Mouse (Mus musculus) liver, postnatal 0 days (tissue): Measurements from ENCODE around the gene Cdkl1. TPM values are rescaled to one million over a fixed set of nuclear protein-coding genes. Genes with fewer than 3 reads are reported as not detected.

Source experiments
- ATAC-seq: fragments of 200-750 bp; cut with Nextera tagmentation; 2 replicates; pipeline ENCODE4 v1.8.0; 2017; ENCODE audit warnings: mild to moderate bottlenecking, moderate library complexity
- DNase-seq: peaks from one replicate; pipeline ENCODE4 v3.0.0-alpha.2; 2016
- H3K27ac ChIP-seq: fragments of 300-500 bp; sonication (generic); 2 replicates; pipeline ENCODE4 v1.5.1; 2014; ENCODE audit warnings: antibody characterized with exemption, moderate library complexity, mild to moderate bottlenecking, low read depth
- H3K27me3 ChIP-seq: fragments of 300-500 bp; sonication (generic); 2 replicates; pipeline ENCODE4 v1.6.1; 2014; ENCODE audit warnings: low read length, control low read depth, mixed read lengths; ENCODE audit not compliant: insufficient read depth
- H3K36me3 ChIP-seq: fragments of 300-500 bp; sonication (generic); replicated peaks from 2 replicates; pipeline ENCODE4 v1.6.1; 2014; ENCODE audit warnings: mild to moderate bottlenecking, control low read depth, low read length, moderate library complexity, mixed read lengths; ENCODE audit not compliant: insufficient read depth
- H3K4me1 ChIP-seq: fragments of 300-500 bp; sonication (generic); 2 replicates; pipeline ENCODE4 v1.6.1; 2014; ENCODE audit warnings: antibody characterized with exemption, mild to moderate bottlenecking, control low read depth; ENCODE audit not compliant: insufficient read depth
- H3K4me2 ChIP-seq: fragments of 300-500 bp; sonication (generic); 2 replicates; pipeline ENCODE4 v1.6.1; 2014; ENCODE audit warnings: low read depth, mild to moderate bottlenecking, low read length, moderate library complexity, mixed read lengths
- H3K4me3 ChIP-seq: fragments of 300-500 bp; sonication (generic); 2 replicates; pipeline ENCODE4 v1.5.1; 2014; ENCODE audit warnings: low read depth, low read length
- H3K9ac ChIP-seq: fragments of 300-500 bp; sonication (generic); replicated peaks from 2 replicates; pipeline ENCODE4 v1.6.1; 2014; ENCODE audit warnings: mild to moderate bottlenecking, moderate library complexity
- H3K9me3 ChIP-seq: fragments of 300-500 bp; sonication (generic); 2 replicates; pipeline ENCODE4 v1.6.1; 2016; ENCODE audit warnings: mild to moderate bottlenecking, control low read depth, low read length, mixed read lengths
- CTCF ChIP-seq: sonication (generic); IDR thresholded peaks from 2 replicates; pipeline ENCODE4 v1.5.1; 2016; ENCODE audit warnings: antibody characterized with exemption, low read depth
- EP300 ChIP-seq: IDR thresholded peaks from 2 replicates; pipeline ENCODE4 v1.6.1; 2016; ENCODE audit warnings: antibody characterized with exemption, low read depth, mild to moderate bottlenecking
- WGBS: fragments of 180-500 bp; shearing (Covaris S2); extraction: QIAGEN DNeasy Blood & Tissue Kit; methylation state at CpG from one replicate; pipeline ENCODE4 v1.1.7; 2014; ENCODE audit not compliant: insufficient replicate concordance; 5-methylcytosine and 5-hydroxymethylcytosine counted together
- polyA plus RNA-seq: library from polyadenylated mRNA; unstranded; fragments of >200 nt; fragmentation: Nextera tagmentation; extraction: Ambion mirVana; gene quantifications from 2 replicates; pipeline ENCODE4 v1.2.1, GENCODE M21; 2015

Cdkl1 gene
- polyA plus RNA-seq: 1.8 and 2.2 TPM in 2 replicates

- TF ChIP-seq EP300: no peak
- TF ChIP-seq CTCF: no peak
- Histone ChIP-seq H3K27ac (peak within 1 kb of the TSS; percentile 19), H3K36me3 (no peaks in the 10 kb centered on the region), H3K4me1 (peaks cover 16% of the 10 kb centered on the region), H3K4me3 (peak within 1 kb of the TSS; percentile 53), H3K4me2 (peak within 1 kb of the TSS; percentile 95), H3K9me3 (no peaks in the 10 kb centered on the region), H3K27me3 (0 out of 2 replicates have a peak, but pooled peaks cover 3% of the 10 kb centered on the region), H3K9ac (peak within 1 kb of the TSS; percentile 60)
- ATAC-seq (peak; percentile 97), DNase-seq (peak; percentile 84)
- WGBS: 2% methylated on average over 45 of the region's 45 CpGs
Observed at GRCm38 (mm10) chr12:69790530-69791505, at the start of gene Cdkl1. Gene Cdkl1, minus strand, starts transcription at chr12:69791267.

- ATAC-seq (no peak), DNase-seq (no peak)
- Histone ChIP-seq H3K27me3 (no peaks in the 10 kb centered on the region), H3K27ac (no peak overlapping the region), H3K4me3 (no peak overlapping the region), H3K9me3 (no peaks in the 10 kb centered on the region), H3K9ac (no peak overlapping the region), H3K4me2 (no peak overlapping the region), H3K4me1 (0 out of 2 replicates have a peak, but pooled peaks cover 2% of the 10 kb centered on the region), H3K36me3 (peaks cover 40% of the 10 kb centered on the region)
- no peak for TF ChIP-seq CTCF
- WGBS: 55% methylated on average over 11 of the region's 11 CpGs
Observed at GRCm38 (mm10) chr12:69838376-69838775, 47.3 kb upstream of the Cdkl1 start.

GRCm38 (mm10) chr12:69833982-69834604 is 43.0 kb upstream of the Cdkl1 start:
- ATAC-seq: no peak
- peaks cover 42% of the 10 kb centered on the region for H3K36me3 ChIP-seq

GRCm38 (mm10) chr12:69831239-69831910 is 40.3 kb upstream of the Cdkl1 start:
- ATAC-seq (no peak), DNase-seq (no peak)
- TF ChIP-seq CTCF (no peak), EP300 (no peak)
- H3K27me3 ChIP-seq: no peaks in the 10 kb centered on the region
- H3K4me1 ChIP-seq: no peaks in the 10 kb centered on the region
- 93% methylated on average over 9 of the region's 9 CpGs for WGBS
- no peaks in the 10 kb centered on the region for H3K9me3 ChIP-seq
- H3K4me2 ChIP-seq: no peak overlapping the region
- peaks cover 53% of the 10 kb centered on the region for H3K36me3 ChIP-seq
- H3K27ac ChIP-seq: no peak overlapping the region
- no peak overlapping the region for H3K9ac ChIP-seq
- H3K4me3 ChIP-seq: no peak overlapping the region

More at GRCm38 (mm10) chr12:69833982-69834604, 43.0 kb upstream of the Cdkl1 start:
- Histone ChIP-seq H3K4me2 (no peak overlapping the region), H3K27me3 (no peaks in the 10 kb centered on the region), H3K4me3 (no peak overlapping the region), H3K4me1 (0 out of 2 replicates have a peak, but pooled peaks cover 2% of the 10 kb centered on the region), H3K9ac (no peak overlapping the region), H3K27ac (no peak overlapping the region), H3K9me3 (no peaks in the 10 kb centered on the region)
- no peak for TF ChIP-seq EP300
- no peak for TF ChIP-seq CTCF
- DNase-seq: no peak
- WGBS: 89% methylated on average over 12 of the region's 12 CpGs

GRCm38 (mm10) chr12:69828214-69828613 is 37.1 kb upstream of the Cdkl1 start:
- no peaks in the 10 kb centered on the region for H3K4me1 ChIP-seq
- DNase-seq (no peak), ATAC-seq (no peak)
- peaks cover 61% of the 10 kb centered on the region for H3K36me3 ChIP-seq
- TF ChIP-seq CTCF (no peak), EP300 (no peak)
- H3K27ac ChIP-seq: no peak overlapping the region
- no peaks in the 10 kb centered on the region for H3K9me3 ChIP-seq
- H3K4me3 ChIP-seq: no peak overlapping the region
- no peaks in the 10 kb centered on the region for H3K27me3 ChIP-seq
- no peak overlapping the region for H3K9ac ChIP-seq
- H3K4me2 ChIP-seq: no peak overlapping the region
- WGBS: 81% methylated on average over 2 of the region's 2 CpGs
